Mouse (Mus musculus) megakaryocyte progenitor cell, adult 5-6 weeks (primary cell): ENCODE results near the gene Htr5a. TPM values are rescaled to one million over a fixed set of nuclear protein-coding genes. Genes with fewer than 3 reads are reported as not detected.

ENCODE experiments used
- ATAC-seq: replicated peaks from 2 replicates; pipeline ENCODE4 v1.8.0; 2016; ENCODE audit warnings: mild to moderate bottlenecking, moderate TSS enrichment, inconsistent platforms; ENCODE audit not compliant: poor library complexity
- total RNA-seq, 2 experiments: library from RNA; stranded (forward) in 1 of 2; stranded (reverse) in 1 of 2; fragments of 157-497, 149-512 nt in 1 of 2; fragments of 200-1000 nt in 1 of 2; gene quantifications; 2 replicates each; pipeline versions ENCODE4 v1.2.3 to v1.2.4; 2015 to 2017

Htr5a gene
- total RNA-seq, 2 experiments from 2014 or later = not detected

- ATAC-seq = no peak
These were observed 38.5 kb downstream of the Htr5a start for GRCm38 (mm10) chr5:27880329-27881036.

DNA sequence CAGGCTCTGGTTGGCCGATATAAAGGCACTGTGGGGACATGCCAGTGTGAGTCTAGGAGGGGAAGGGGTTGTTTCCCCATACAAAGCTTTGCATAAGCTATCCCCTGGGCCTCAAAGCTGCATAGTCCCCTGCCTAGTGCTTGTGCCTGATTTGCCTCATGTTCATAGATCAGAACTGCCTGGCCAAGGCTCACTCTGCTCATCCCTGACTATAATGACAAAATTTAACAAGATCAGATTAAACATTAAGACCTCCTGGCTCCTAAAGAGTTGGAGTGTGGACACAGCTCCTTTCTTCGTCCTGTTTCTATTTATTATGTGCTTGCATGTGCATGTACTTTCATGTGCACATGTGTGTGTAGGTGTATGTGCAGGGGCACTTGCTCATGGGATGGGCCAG is 39.3 kb downstream of the Htr5a start:
- no peak for ATAC-seq

GRCm38 (mm10) chr5:27888080-27888479 is 46.1 kb downstream of the Htr5a start:
- no peak for ATAC-seq

GRCm38 (mm10) chr5:27895961-27896360 is 54.0 kb downstream of the Htr5a start:
- no peak for ATAC-seq

GRCm38 (mm10) chr5:27899756-27900155 is 57.8 kb downstream of the Htr5a start:
- no peak for ATAC-seq

GRCm38 (mm10) chr5:27900186-27900585 is 58.2 kb downstream of the Htr5a start:
- ATAC-seq = no peak

Other genes with a start within 250 kb of the Htr5a start
- 34.6 and 35.0 TPM in 2 replicates for gene Paxip1, start 50.5 kb upstream of the Htr5a start, total RNA-seq (2015)
- 25.3 and 31.2 TPM in 2 replicates for gene Paxip1, start 50.5 kb upstream of the Htr5a start, total RNA-seq (2017)
- 16.5 and 19.3 TPM in 2 replicates for gene Insig1, start 229.2 kb downstream of the Htr5a start, total RNA-seq (2015)
- 20.2 and 27.8 TPM in 2 replicates for gene Insig1, start 229.2 kb downstream of the Htr5a start, total RNA-seq (2017)